Mouse (Mus musculus): Measurements from ENCODE around the gene Psma5. TPM values are rescaled to one million over a fixed set of nuclear protein-coding genes. Genes with fewer than 3 reads are reported as not detected.

Gene Psma5
- 100 to 1,000 TPM; 122 to 173 TPM for polyA plus RNA-seq (2012; fragmentation: generic; extraction: Trizol)

DNA sequence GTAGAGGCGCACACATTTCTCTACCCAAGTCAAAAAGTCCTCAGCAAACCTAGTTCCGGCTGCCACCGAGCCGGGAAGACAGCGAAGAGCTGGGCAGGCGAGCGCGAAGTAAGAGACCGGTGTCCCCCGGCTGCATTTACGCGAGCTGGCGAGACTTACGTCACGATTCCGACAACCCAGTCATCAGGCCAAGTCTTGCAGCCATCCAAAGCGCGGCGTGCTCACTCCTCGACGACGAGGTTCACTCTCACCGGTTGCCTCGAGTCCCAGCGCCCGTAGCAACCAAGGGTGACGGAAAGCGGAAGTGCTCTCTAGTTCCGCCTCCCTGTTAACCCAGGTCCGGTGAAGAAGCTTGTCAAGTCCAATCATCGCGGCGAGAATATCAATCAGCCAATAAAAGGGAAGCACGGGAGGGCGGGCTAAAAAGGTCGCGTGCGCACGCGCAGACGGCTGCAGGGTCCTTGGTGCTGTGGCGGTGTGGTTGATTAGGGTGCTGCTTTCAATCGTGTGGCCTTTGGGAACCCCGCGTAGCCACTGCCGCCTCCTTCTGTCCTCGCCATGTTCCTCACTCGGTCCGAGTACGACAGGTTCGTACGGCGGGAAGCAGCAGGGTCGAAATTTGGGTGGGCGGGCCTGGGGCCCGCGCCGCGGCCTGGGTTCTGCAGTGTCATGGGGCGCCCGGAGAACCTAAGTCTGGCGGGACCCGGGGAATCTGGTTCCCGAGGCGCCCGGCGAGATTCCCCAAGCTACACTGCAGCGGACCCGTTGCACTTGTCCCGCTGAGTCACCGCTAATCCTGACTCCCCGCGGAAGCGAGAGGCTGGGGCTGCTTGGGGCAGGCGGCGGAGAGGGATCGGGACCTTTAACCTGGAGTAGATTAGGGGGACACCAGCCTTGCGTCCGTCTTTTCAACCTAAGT is at the start of gene Psma5:
Psma5 (plus strand) TSS at position 208 of the 919 bp plus-strand sequence.

GRCm38 (mm10) chr3:108210771-108211139 is 46.0 kb upstream of the Psma5 start, which contains the start of gene Atxn7l2:
Atxn7l2 (minus strand) TSS chr3:108210934.

DNA sequence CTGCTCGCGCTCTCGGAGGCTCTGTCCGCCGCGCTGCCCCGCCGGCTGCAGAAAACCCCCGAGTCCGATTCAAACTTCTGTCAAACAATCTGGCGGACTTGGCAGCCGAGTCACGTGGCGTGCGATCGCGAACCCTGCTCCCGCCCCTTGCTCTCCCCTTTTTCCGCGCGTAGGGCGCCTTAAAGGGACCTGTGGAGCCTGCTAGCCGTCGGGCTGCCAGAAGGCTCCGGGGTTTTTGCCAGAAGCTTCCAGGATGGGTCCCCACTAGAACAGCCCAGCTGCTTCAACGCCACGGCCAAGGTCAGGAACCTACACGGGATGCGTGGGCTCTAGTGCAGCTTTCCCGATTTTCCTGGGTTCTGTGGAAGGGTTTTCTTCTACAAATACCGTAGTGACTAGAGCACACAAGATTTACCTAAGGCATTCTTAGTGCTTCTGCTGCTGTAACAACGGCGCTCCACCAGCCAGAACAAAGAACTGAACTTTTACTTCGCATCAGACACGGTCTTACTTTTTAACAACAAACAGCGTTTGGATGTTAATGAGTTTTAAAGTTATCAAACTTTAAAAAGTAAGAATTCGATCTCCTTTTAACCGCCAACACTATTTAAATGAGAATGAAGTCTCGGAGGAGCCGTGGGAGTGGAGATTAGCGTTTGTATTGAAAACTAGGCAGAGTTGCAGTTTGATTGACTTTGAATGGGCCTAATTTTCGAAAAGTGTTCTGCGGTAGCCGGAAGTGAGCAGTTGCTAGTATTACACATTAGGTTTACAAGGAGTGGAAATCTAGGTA is 30.0 kb upstream of the Psma5 start, which contains the start of gene Sypl2:
Sypl2 (minus strand) TSS at position 91 of the 793 bp plus-strand sequence.

DNA sequence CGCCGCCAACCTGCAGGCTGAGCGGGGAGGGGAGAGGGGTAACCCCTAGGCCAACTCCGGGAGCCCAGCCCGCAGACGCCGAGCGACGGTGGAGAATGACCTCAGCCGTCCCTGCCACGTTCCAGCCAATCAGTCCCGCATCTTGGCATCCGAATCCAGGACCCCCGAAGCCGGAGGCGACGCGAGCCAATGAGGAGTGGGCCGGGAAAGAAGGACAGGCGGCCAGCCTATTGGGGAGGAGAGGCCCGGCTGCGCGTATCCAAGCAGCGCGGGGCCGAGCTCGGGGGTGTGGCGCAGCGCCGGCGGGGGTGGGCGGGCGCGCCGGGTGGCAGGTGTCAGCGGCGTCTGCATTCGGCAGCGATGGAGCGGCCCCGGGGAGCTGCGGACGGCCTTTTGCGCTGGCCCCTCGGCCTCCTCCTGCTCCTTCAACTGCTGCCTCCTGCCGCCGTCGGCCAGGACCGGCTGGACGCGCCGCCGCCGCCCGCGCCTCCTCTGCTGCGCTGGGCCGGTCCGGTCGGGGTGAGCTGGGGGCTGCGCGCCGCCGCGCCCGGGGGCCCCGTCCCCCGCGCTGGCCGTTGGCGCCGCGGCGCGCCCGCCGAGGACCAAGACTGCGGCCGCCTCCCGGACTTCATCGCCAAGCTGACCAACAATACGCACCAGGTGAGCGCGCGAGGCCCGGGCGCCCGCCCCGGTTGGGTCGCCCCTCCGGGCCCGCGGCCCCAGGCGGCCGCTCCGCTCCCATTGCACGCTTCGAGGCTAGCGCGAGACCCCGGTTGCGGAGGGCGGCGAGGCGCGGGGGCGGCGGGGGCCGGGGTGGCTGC is 27.3 kb downstream of the Psma5 start, which contains the start of gene Sort1:
Sort1 (plus strand) TSS at position 302 of the 821 bp plus-strand sequence.

Other genes starting within 250 kb of the Psma5 start
- gene Gstm1, start 239.0 kb upstream of the Psma5 start, polyA plus RNA-seq (2012; fragmentation: generic; extraction: Trizol) = 100 to 1,000 TPM; 317 to 499 TPM
- under 1 TPM; 0.15 to 0.91 TPM for gene Gstm4, start 212.0 kb upstream of the Psma5 start, polyA plus RNA-seq (2012; fragmentation: generic; extraction: Trizol)
- gene Ampd2, start 170.3 kb upstream of the Psma5 start, polyA plus RNA-seq (2012; fragmentation: generic; extraction: Trizol) = 10 to 100 TPM; 19.0 to 51.7 TPM
- 1 to 10 TPM in 1 of 2 experiments, under 1 TPM in 1; 0.49 to 2.2 TPM for gene Gnat2, start 164.1 kb upstream of the Psma5 start, polyA plus RNA-seq (2012; fragmentation: generic; extraction: Trizol)
- 10 to 100 TPM in 1 of 2 experiments, 1 to 10 TPM in 1; 1.1 to 19.6 TPM for gene Gnai3, start 110.8 kb upstream of the Psma5 start, polyA plus RNA-seq (2012; fragmentation: generic; extraction: Trizol)
- gene Gpr61, start 102.0 kb upstream of the Psma5 start, polyA plus RNA-seq (2012; fragmentation: generic; extraction: Trizol) = under 1 TPM in 1 of 2 experiments, not detected in 1; 0.15 TPM
- under 1 TPM; 0.33 to 0.92 TPM for gene Amigo1, start 70.6 kb upstream of the Psma5 start, polyA plus RNA-seq (2012; fragmentation: generic; extraction: Trizol)
- gene Cyb561d1, start 55.7 kb upstream of the Psma5 start, polyA plus RNA-seq (2012; fragmentation: generic; extraction: Trizol) = 1 to 10 TPM in 1 of 2 experiments, under 1 TPM in 1; 0.49 to 3.1 TPM
- gene Atxn7l2, start 46.0 kb upstream of the Psma5 start, polyA plus RNA-seq (2012; fragmentation: generic; extraction: Trizol) = 1 to 10 TPM; 3.1 to 9.9 TPM
- not detected for gene Sypl2, start 30.3 kb upstream of the Psma5 start, polyA plus RNA-seq (2012; fragmentation: generic; extraction: Trizol)
- under 1 TPM; 0.04 to 0.74 TPM for gene Sort1, start 27.2 kb downstream of the Psma5 start, polyA plus RNA-seq (2012; fragmentation: generic; extraction: Trizol)
- not detected for gene Mybphl, start 108.0 kb downstream of the Psma5 start, polyA plus RNA-seq (2012; fragmentation: generic; extraction: Trizol)
- gene Psrc1, start 126.9 kb downstream of the Psma5 start, polyA plus RNA-seq (2012; fragmentation: generic; extraction: Trizol) = 10 to 100 TPM; 27.3 to 64.8 TPM
- gene Celsr2, start 158.6 kb downstream of the Psma5 start, polyA plus RNA-seq (2012; fragmentation: generic; extraction: Trizol) = under 1 TPM in 1 of 2 experiments, not detected in 1; 0.06 TPM
- 100 to 1,000 TPM; 106 to 202 TPM for gene Sars, start 188.3 kb downstream of the Psma5 start, polyA plus RNA-seq (2012; fragmentation: generic; extraction: Trizol)

Measured in C3H10T1/2 (cell line).